Comparison of ENCODE assay signal across 8 mouse cellular contexts in the genomic region with DNA sequence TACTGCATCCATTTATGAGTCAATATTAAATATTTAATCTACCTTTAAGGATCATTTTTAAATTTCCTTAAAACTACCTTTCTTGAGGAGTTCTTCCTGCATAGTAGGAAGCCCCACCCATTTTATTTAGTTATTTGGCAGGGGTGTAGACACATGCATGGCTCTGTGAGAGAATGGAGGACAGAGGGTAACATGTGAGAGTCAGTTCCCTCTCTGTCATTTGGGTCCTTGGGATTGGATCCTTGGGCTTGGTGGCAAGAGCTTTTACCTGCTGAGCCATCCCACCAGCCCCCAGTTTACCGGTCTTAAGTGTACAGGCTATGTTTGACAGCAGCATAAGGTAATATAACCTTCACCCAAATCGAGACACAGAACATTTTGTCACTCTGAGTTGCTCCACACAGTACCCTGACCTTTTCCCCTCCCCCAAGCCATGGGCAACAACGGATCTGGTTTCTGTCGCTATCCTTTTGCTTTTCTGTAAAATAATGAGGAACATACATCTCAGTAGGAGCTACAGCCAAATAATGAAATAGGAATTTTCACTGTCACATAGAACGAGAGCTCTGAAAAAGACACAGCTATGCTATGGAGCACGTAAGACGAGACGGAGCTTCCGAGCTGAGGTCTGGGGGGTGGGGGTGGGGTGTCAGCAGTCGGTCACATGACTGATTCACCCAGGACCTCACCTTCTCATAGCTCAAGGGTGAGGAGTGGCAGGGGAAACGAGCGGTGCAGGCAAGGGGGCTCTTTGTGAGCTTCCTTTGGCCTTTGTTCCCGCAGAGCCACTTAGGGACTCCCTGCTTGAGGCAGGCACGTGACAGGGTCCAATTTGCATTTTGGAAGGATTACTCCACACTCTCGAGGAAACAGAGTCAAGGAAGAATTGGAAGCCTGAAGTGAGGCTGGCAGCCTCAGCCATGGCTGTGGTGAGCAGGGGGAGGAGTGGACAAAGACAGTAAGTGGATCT.
A peak's percentile ranks its signal among the peaks of the same experiment; 100 is the strongest.
DNase-seq lines count a peak whose midpoint lies in the region; ATAC-seq and TF ChIP-seq lines count a peak whose summit lies in the region.

No protein-coding gene starts in this region.

- DNase-seq in kidney, postnatal 4 days, result no peak
- DNase-seq in midbrain, postnatal 0 days (ENCODE audit: low spot score), result no peak
- DNase-seq in left cerebral cortex, adult 11 months (ENCODE audit: low spot score), result no peak
- no peak for DNase-seq in urinary bladder, postnatal 36 days (ENCODE audit: low spot score in 2 of 2)
- no peak for DNase-seq in frontal cortex, postnatal 10 days (ENCODE audit: low spot score in 2 of 2)

- H3K27me3 ChIP-seq in kidney, embryonic 14.5 days (ENCODE audit: control insufficient read depth, insufficient read depth, low read length), result no peaks in the 10 kb centered on the region
- H3K27me3 ChIP-seq in midbrain, postnatal 0 days (ENCODE audit: insufficient read depth, low read length), result no peaks in the 10 kb centered on the region

- WGBS in kidney, embryonic 14.5 days, result 5% methylated on average over 15 of the region's 15 CpGs
- 8% methylated on average over 15 of the region's 15 CpGs for WGBS in midbrain, postnatal 0 days

- no peak for TF ChIP-seq CTCF in midbrain, postnatal 0 days (IDR thresholded peaks at IDR 0.05)

- no peaks in the 10 kb centered on the region for H3K36me3 ChIP-seq in kidney, embryonic 14.5 days (ENCODE audit: control insufficient read depth, insufficient read depth, low read length)
- H3K36me3 ChIP-seq in midbrain, postnatal 0 days (ENCODE audit: insufficient read depth, low read length), result no peaks in the 10 kb centered on the region

- H3K4me3 ChIP-seq in kidney, embryonic 14.5 days (ENCODE audit: low read length), result peak overlapping the region; percentile 10; the same call in 1 of the 2 replicates
- H3K4me3 ChIP-seq in midbrain, postnatal 0 days (ENCODE audit: low read depth, low read length), result no peak overlapping the region

- H3K9ac ChIP-seq in kidney, embryonic 14.5 days (ENCODE audit: low read depth, low read length), result peak overlapping the region; percentile 28
- no peak overlapping the region for H3K9ac ChIP-seq in midbrain, postnatal 0 days (replicated peaks; ENCODE audit: low read length, poor library complexity, severe bottlenecking)

- peak; percentile 73 for ATAC-seq in kidney, embryonic 14.5 days (ENCODE audit: low FRiP score, low TSS enrichment)
- 0 out of 2 replicates have a peak, but pooled peaks have one; percentile 4 for ATAC-seq in common myeloid progenitor, adult 5-6 weeks (replicated peaks; ENCODE audit: low read depth, poor library complexity, severe bottlenecking)
- peak; percentile 25 for ATAC-seq in inflammation-experienced regulatory T-cells, adult 6 months
- ATAC-seq in midbrain, postnatal 0 days (ENCODE audit: low FRiP score), result peak; percentile 38; the same call in 1 of the 2 replicates

- no peak overlapping the region for H3K27ac ChIP-seq in kidney, embryonic 14.5 days (ENCODE audit: low read depth, low read length)
- peak overlapping the region; percentile 43; the same call in 1 of the 2 replicates for H3K27ac ChIP-seq in midbrain, postnatal 0 days (ENCODE audit: low read depth, low read length)

- no peaks in the 10 kb centered on the region for H3K9me3 ChIP-seq in kidney, embryonic 14.5 days (ENCODE audit: control insufficient read depth, low read length)
- no peaks in the 10 kb centered on the region for H3K9me3 ChIP-seq in midbrain, postnatal 0 days (ENCODE audit: low read length)

- peak overlapping the region; percentile 31; the same call in 1 of the 2 replicates for H3K4me2 ChIP-seq in kidney, embryonic 14.5 days (replicated peaks; ENCODE audit: low read depth, low read length)
- peak overlapping the region; percentile 22; the same call in 1 of the 2 replicates for H3K4me2 ChIP-seq in midbrain, postnatal 0 days (ENCODE audit: low read depth, low read length, poor library complexity, severe bottlenecking)

- peaks cover 11% of the 10 kb centered on the region; the same call in 1 of the 2 replicates for H3K4me1 ChIP-seq in kidney, embryonic 14.5 days (ENCODE audit: control insufficient read depth, insufficient read depth, low read length)
- H3K4me1 ChIP-seq in midbrain, postnatal 0 days (ENCODE audit: insufficient read depth, low read length), result no peaks in the 10 kb centered on the region

Comparison
In these comparisons a context has a peak if more than half of its experiments do, and no peak if none do; other contexts are left out.
1. ATAC-seq: peak in every context shown above with its lines; median percentile 73 in kidney, embryonic 14.5 days; 38 in midbrain, postnatal 0 days; 25 in inflammation-experienced regulatory T-cells, adult 6 months; 4 in common myeloid progenitor, adult 5-6 weeks.